Mouse (Mus musculus) hindlimb bud, embryonic 11.5 days (tissue): ENCODE results near the gene Gm2974.
"Not testable (repeated sequence)": the region's sequence is repeated elsewhere in the genome, so short reads cannot be mapped to it uniquely, and the experiment has no call there.

Source experiments
- DNase-seq: peaks from one replicate; pipeline ENCODE4 v3.0.0-alpha.2; 2012; ENCODE audit warnings: low read depth, low spot score; ENCODE audit errors: extremely low spot score

Gm2974 gene

GRCm38 (mm10) chr14:4182491-4183210, at the start of gene Gm2974:
Gene Gm2974, plus strand, starts transcription at chr14:4182576.
- DNase-seq: not testable (repeated sequence)

GRCm38 (mm10) chr14:4141646-4142045, 40.7 kb upstream of the Gm2974 start:
- DNase-seq: not testable (repeated sequence)

- not testable (repeated sequence) for DNase-seq
Observed at GRCm38 (mm10) chr14:4164730-4165129, 17.6 kb upstream of the Gm2974 start, which contains the start of gene Gm3127. Gene Gm3127, plus strand, starts transcription at chr14:4165030.

- not testable (repeated sequence) for DNase-seq
Observed at GRCm38 (mm10) chr14:4182030-4182429, 346 bp upstream of the Gm2974 start.

GRCm38 (mm10) chr14:4183375-4183774, 999 bp downstream of the Gm2974 start:
- DNase-seq: not testable (repeated sequence)

- DNase-seq: not testable (repeated sequence)
Observed at GRCm38 (mm10) chr14:4249331-4249730, 67.0 kb downstream of the Gm2974 start, which contains the start of gene Gm3138. Gene Gm3138, plus strand, starts transcription at chr14:4249631.
